Mouse (Mus musculus): Measurements from ENCODE around the gene Auts2. TPM values are rescaled to one million over a fixed set of nuclear protein-coding genes. Genes with fewer than 3 reads are reported as not detected.

The Auts2 gene
- total and polyA plus RNA-seq, 3 experiments: not detected

DNA sequence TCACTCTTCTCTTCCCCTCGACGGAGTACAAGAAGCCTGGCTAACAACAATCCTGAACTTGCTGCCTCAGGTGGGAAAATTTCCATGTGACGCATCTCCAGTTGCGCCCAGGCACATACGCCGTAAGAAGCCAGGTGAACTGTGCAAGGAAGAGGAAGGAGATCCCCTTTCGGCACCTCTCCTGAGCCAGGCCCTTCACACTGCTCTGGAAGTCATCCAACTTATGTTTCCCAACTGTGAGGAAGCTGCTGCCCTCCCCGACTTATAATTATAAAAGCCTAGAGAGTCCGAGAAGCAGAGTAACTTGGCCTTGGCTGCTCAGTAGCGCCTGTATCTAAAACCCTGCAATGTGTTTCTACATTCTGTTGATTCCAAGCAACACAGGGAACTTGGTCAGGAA lies 142.6 kb downstream of the Auts2 start:
- no peaks in the 10 kb centered on the region for H3K4me1 ChIP-seq (ENCODE audit: control insufficient read depth in 1 of 2, insufficient read depth in 2 of 2)
- H3K4me3 ChIP-seq (replicated peaks in 1 of 3; ENCODE audit: low read depth in 2 of 3, low read length in 2 of 3, poor library complexity in 1 of 3): no peak overlapping the region
- no peak overlapping the region for H3K9ac ChIP-seq (ENCODE audit: insufficient read depth, low read depth)
- no peak for DNase-seq (ENCODE audit: extremely low read depth)
- dilution Hi-C loops (cut with MboI; ENCODE audit: extremely low pct_ligation_motif_present, extremely low pct_unique_long_range_greater_than_20kb, low sequenced_read_pairs) (no loop called here), in situ Hi-C loops (cut with MboI; ENCODE audit: low pct_ligation_motif_present, low pct_unique_long_range_greater_than_20kb, low sequenced_read_pairs) (no loop called here)
- H3K27me3 ChIP-seq (replicated peaks): no peaks in the 10 kb centered on the region
- H3K36me3 ChIP-seq (replicated peaks in 1 of 2; ENCODE audit: control insufficient read depth in 1 of 2, insufficient read depth in 1 of 2, low read length in 1 of 2): no peaks in the 10 kb centered on the region
- H3K4me2 ChIP-seq (ENCODE audit: insufficient read depth, low read depth, poor library complexity, severe bottlenecking): no peak overlapping the region
- no peaks in the 10 kb centered on the region for H3K79me2 ChIP-seq (replicated peaks; ENCODE audit: control insufficient read depth, extremely low read depth, insufficient read depth, poor library complexity, severe bottlenecking)
- TF ChIP-seq NRF1 (IDR thresholded peaks at IDR 0.05; ENCODE audit: low read depth, low read length) (no peak), CHD1 (IDR thresholded peaks at IDR 0.05; ENCODE audit: low read depth, low read length) (no peak), PAX5 (IDR thresholded peaks at IDR 0.05; ENCODE audit: low read length) (no peak), CHD2 (IDR thresholded peaks at IDR 0.05; ENCODE audit: low read length) (no peak), GABPA (IDR thresholded peaks at IDR 0.05; ENCODE audit: insufficient replicate concordance, low read depth, low read length) (no peak), POLR2AphosphoS2 (IDR thresholded peaks at IDR 0.05; ENCODE audit: low read depth, low read length) (no peak), KAT2A (IDR thresholded peaks at IDR 0.05; ENCODE audit: insufficient replicate concordance, low read length) (no peak)
- H3K9me3 ChIP-seq (replicated peaks; ENCODE audit: low read length): peaks cover 73% of the 10 kb centered on the region
- H3K27ac ChIP-seq (ENCODE audit: insufficient read depth, low read depth): no peak overlapping the region

- dilution Hi-C loops (cut with MboI; ENCODE audit: extremely low pct_ligation_motif_present, extremely low pct_unique_long_range_greater_than_20kb, low sequenced_read_pairs) (no loop called here), in situ Hi-C loops (cut with MboI; ENCODE audit: low pct_ligation_motif_present, low pct_unique_long_range_greater_than_20kb, low sequenced_read_pairs) (no loop called here)
- H3K79me2 ChIP-seq (replicated peaks; ENCODE audit: control insufficient read depth, extremely low read depth, insufficient read depth, poor library complexity, severe bottlenecking): no peaks in the 10 kb centered on the region
- H3K27ac ChIP-seq (ENCODE audit: insufficient read depth, low read depth): no peak overlapping the region
- no peaks in the 10 kb centered on the region for H3K36me3 ChIP-seq (replicated peaks in 1 of 2; ENCODE audit: control insufficient read depth in 1 of 2, insufficient read depth in 1 of 2, low read length in 1 of 2)
- H3K4me1 ChIP-seq (ENCODE audit: control insufficient read depth in 1 of 2, insufficient read depth in 2 of 2): no peaks in the 10 kb centered on the region
- H3K4me3 ChIP-seq (replicated peaks in 1 of 3; ENCODE audit: low read depth in 2 of 3, low read length in 2 of 3, poor library complexity in 1 of 3): no peak overlapping the region
- peaks cover 81% of the 10 kb centered on the region for H3K9me3 ChIP-seq (replicated peaks; ENCODE audit: low read length)
- H3K9ac ChIP-seq (ENCODE audit: insufficient read depth, low read depth): no peak overlapping the region
- TF ChIP-seq POLR2A (IDR thresholded peaks at IDR 0.05; ENCODE audit: low read depth, low read length) (no peak), CTCF (conservative IDR thresholded peaks at IDR 0.05 in 1 of 2, IDR thresholded peaks at IDR 0.05 in 1 of 2; ENCODE audit: low read depth in 2 of 2, low read length in 2 of 2) (no peak), JUN (IDR thresholded peaks at IDR 0.05; ENCODE audit: insufficient read depth, low read depth, low read length) (no peak), UBTF (IDR thresholded peaks at IDR 0.05; ENCODE audit: low read depth, low read length) (no peak), USF2 (conservative IDR thresholded peaks at IDR 0.05; ENCODE audit: low read depth, low read length) (no peak), RAD21 (IDR thresholded peaks at IDR 0.05; ENCODE audit: low read depth, low read length) (no peak), MYC (IDR thresholded peaks at IDR 0.05; ENCODE audit: low read depth, low read length) (no peak), CHD2 (IDR thresholded peaks at IDR 0.05; ENCODE audit: low read length) (no peak), ETS1 (conservative IDR thresholded peaks at IDR 0.05; ENCODE audit: low read depth, low read length) (no peak), NRF1 (IDR thresholded peaks at IDR 0.05; ENCODE audit: low read depth, low read length) (no peak)
- H3K27me3 ChIP-seq (replicated peaks): no peaks in the 10 kb centered on the region
- DNase-seq (ENCODE audit: extremely low read depth): no peak
- no peak overlapping the region for H3K4me2 ChIP-seq (ENCODE audit: insufficient read depth, low read depth, poor library complexity, severe bottlenecking)
Measured at GRCm38 (mm10) chr5:132399486-132399885, 143.7 kb downstream of the Auts2 start.

DNA sequence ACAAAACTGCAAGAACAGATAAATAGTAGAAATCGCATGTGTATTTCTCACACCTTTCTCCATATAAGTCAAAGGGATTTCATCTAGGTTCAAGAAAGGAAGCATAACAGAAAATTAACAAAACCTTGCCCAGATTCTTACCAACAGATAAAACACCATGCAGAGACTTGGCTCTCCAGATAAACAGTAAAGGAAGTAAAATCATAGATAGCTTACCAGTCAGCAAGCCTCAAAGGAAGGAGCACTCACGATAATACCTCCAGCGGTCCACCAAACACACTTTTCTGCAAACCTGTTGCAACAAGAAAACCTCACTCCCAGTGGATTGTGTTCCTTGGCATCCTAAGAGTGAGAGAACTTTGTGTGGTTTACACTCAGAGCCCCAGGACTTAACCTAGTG lies 147.2 kb downstream of the Auts2 start:
- H3K79me2 ChIP-seq (replicated peaks; ENCODE audit: control insufficient read depth, extremely low read depth, insufficient read depth, poor library complexity, severe bottlenecking): no peaks in the 10 kb centered on the region
- H3K4me2 ChIP-seq (ENCODE audit: insufficient read depth, low read depth, poor library complexity, severe bottlenecking): no peak overlapping the region
- peaks cover 72% of the 10 kb centered on the region for H3K9me3 ChIP-seq (replicated peaks; ENCODE audit: low read length)
- H3K27ac ChIP-seq (ENCODE audit: insufficient read depth, low read depth): no peak overlapping the region
- no peaks in the 10 kb centered on the region for H3K4me1 ChIP-seq (ENCODE audit: control insufficient read depth in 1 of 2, insufficient read depth in 2 of 2)
- H3K9ac ChIP-seq (ENCODE audit: insufficient read depth, low read depth): no peak overlapping the region
- in situ Hi-C loops (cut with MboI; ENCODE audit: low pct_ligation_motif_present, low pct_unique_long_range_greater_than_20kb, low sequenced_read_pairs): no loop called here
- H3K36me3 ChIP-seq (replicated peaks in 1 of 2; ENCODE audit: control insufficient read depth in 1 of 2, insufficient read depth in 1 of 2, low read length in 1 of 2): no peaks in the 10 kb centered on the region
- DNase-seq (ENCODE audit: extremely low read depth): no peak
- H3K27me3 ChIP-seq (replicated peaks): no peaks in the 10 kb centered on the region
- no peak overlapping the region for H3K4me3 ChIP-seq (replicated peaks in 1 of 3; ENCODE audit: low read depth in 2 of 3, low read length in 2 of 3, poor library complexity in 1 of 3)
- dilution Hi-C loops (cut with MboI; ENCODE audit: extremely low pct_ligation_motif_present, extremely low pct_unique_long_range_greater_than_20kb, low sequenced_read_pairs): no loop called here
- TF ChIP-seq ZMIZ1 (IDR thresholded peaks at IDR 0.05; ENCODE audit: low read depth, low read length) (no peak), UBTF (IDR thresholded peaks at IDR 0.05; ENCODE audit: low read depth, low read length) (no peak), ZKSCAN1 (IDR thresholded peaks at IDR 0.05; ENCODE audit: borderline replicate concordance, low read depth, low read length) (no peak), ETS1 (conservative IDR thresholded peaks at IDR 0.05; ENCODE audit: low read depth, low read length) (no peak), GABPA (IDR thresholded peaks at IDR 0.05; ENCODE audit: insufficient replicate concordance, low read depth, low read length) (no peak), MEF2A (IDR thresholded peaks at IDR 0.05; ENCODE audit: borderline replicate concordance, low read depth, low read length) (no peak), ZNF384 (IDR thresholded peaks at IDR 0.05; ENCODE audit: low read depth, low read length) (no peak), JUND (conservative IDR thresholded peaks at IDR 0.05; ENCODE audit: low read depth, low read length) (no peak), NELFE (IDR thresholded peaks at IDR 0.05; ENCODE audit: low read depth, low read length) (no peak), POLR2A (IDR thresholded peaks at IDR 0.05; ENCODE audit: low read depth, low read length) (no peak), E2F4 (IDR thresholded peaks at IDR 0.05; ENCODE audit: insufficient replicate concordance, low read depth, low read length) (no peak), SMC3 (IDR thresholded peaks at IDR 0.05; ENCODE audit: low read depth, low read length) (no peak), USF2 (conservative IDR thresholded peaks at IDR 0.05; ENCODE audit: low read depth, low read length) (no peak), CHD1 (IDR thresholded peaks at IDR 0.05; ENCODE audit: low read depth, low read length) (no peak), KAT2A (IDR thresholded peaks at IDR 0.05; ENCODE audit: insufficient replicate concordance, low read length) (no peak), HCFC1 (IDR thresholded peaks at IDR 0.05; ENCODE audit: low read depth, low read length) (no peak), PAX5 (IDR thresholded peaks at IDR 0.05; ENCODE audit: low read length) (no peak), SIN3A (IDR thresholded peaks at IDR 0.05; ENCODE audit: low read length) (no peak), CTCF (conservative IDR thresholded peaks at IDR 0.05 in 1 of 2, IDR thresholded peaks at IDR 0.05 in 1 of 2; ENCODE audit: low read depth in 2 of 2, low read length in 2 of 2) (no peak)

Measured in CH12.LX (cell line).